Mouse (Mus musculus): Measurements from ENCODE around the gene Bin2. TPM values are rescaled to one million over a fixed set of nuclear protein-coding genes. Genes with fewer than 3 reads are reported as not detected.
"Not testable (repeated sequence)": the region's sequence is repeated elsewhere in the genome, so short reads cannot be mapped to it uniquely, and the experiment has no call there.

Gene Bin2
- total RNA-seq, 1 experiment from 2014 or later: 506 TPM

- ATAC-seq (ENCODE audit: extremely low read depth, insufficient number of reproducible peaks, low FRiP score, poor library complexity, severe bottlenecking): no peak
Observed at GRCm38 (mm10) chr15:100630126-100630525, 39.2 kb downstream of the Bin2 start.

- ATAC-seq (ENCODE audit: extremely low read depth, insufficient number of reproducible peaks, low FRiP score, poor library complexity, severe bottlenecking): no peak
Observed at GRCm38 (mm10) chr15:100628797-100629196, 40.6 kb downstream of the Bin2 start.

- ATAC-seq (ENCODE audit: extremely low read depth, insufficient number of reproducible peaks, low FRiP score, poor library complexity, severe bottlenecking): no peak
Observed at GRCm38 (mm10) chr15:100627774-100628370, 41.5 kb downstream of the Bin2 start.

GRCm38 (mm10) chr15:100627287-100627686 is 42.1 kb downstream of the Bin2 start:
- ATAC-seq (ENCODE audit: extremely low read depth, insufficient number of reproducible peaks, low FRiP score, poor library complexity, severe bottlenecking): no peak

- ATAC-seq (ENCODE audit: extremely low read depth, insufficient number of reproducible peaks, low FRiP score, poor library complexity, severe bottlenecking): no peak
Observed at GRCm38 (mm10) chr15:100624435-100624834, 44.9 kb downstream of the Bin2 start.

DNA sequence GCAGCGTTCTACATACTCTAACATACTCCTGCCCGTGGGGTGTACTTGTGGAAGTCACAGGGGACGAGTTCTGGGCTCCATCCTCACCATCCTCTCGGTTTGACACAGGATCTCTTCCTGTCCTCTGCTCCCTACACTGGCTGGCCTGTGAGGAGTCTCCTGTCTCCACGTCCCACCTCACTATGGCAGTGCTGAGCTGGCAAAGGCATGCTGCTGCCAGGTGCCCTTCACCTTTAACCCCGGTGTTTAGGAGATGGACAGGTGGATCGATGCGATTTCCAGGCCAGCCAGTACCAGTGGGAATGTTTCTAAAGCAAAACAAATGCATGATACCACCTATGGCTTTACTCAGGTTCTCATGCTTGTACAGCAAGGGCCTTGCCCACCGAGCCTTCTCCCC is 45.6 kb downstream of the Bin2 start:
- no peak for ATAC-seq (ENCODE audit: extremely low read depth, insufficient number of reproducible peaks, low FRiP score, poor library complexity, severe bottlenecking)

- no peak; the same call in 1 of the 2 replicates for ATAC-seq (ENCODE audit: extremely low read depth, insufficient number of reproducible peaks, low FRiP score, poor library complexity, severe bottlenecking)
Observed at GRCm38 (mm10) chr15:100622164-100622563, 47.2 kb downstream of the Bin2 start.

DNA sequence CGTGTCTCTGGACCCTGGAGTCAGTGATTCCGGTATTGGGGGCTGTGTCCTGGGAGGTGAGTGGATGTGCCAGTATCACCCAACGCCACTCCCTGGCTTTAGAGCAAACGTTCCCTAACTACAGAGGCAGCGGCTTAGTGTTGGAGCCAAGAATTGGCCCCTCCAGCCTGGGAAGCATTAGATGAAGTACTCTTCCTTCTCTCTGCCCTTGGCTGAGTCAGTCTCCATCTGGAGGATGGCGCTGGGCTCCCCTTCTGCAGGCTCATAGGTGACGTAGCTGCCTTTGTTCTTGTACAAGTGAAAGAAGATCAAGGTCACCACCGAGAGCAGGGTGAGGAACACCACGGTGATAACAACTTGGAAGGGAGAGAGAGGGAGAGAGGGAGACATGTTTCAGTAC is 47.7 kb downstream of the Bin2 start:
- not testable (repeated sequence) for ATAC-seq (ENCODE audit: extremely low read depth, insufficient number of reproducible peaks, low FRiP score, poor library complexity, severe bottlenecking)

DNA sequence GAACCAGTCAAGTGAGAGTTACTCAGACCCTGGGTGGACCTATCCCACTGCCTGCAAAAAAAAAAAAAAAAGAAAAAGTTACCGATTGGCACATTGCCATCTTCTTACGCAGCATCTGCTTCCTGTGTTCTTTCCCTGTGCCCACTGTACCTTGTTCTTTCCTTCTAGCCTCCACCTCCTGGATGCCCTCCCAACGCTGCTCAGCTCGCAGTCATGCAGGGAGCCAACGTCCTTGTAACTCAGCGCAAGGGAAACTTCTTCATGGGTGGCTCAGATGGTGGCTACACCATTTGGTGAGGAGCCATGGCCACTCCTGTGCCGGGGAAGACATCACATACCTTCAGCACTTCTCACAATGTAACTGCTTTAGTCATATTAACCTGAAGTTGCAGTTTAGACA is 50.2 kb downstream of the Bin2 start:
- ATAC-seq (ENCODE audit: extremely low read depth, insufficient number of reproducible peaks, low FRiP score, poor library complexity, severe bottlenecking): no peak

GRCm38 (mm10) chr15:100616221-100616620 is 53.1 kb downstream of the Bin2 start:
- ATAC-seq (ENCODE audit: extremely low read depth, insufficient number of reproducible peaks, low FRiP score, poor library complexity, severe bottlenecking): no peak

DNA sequence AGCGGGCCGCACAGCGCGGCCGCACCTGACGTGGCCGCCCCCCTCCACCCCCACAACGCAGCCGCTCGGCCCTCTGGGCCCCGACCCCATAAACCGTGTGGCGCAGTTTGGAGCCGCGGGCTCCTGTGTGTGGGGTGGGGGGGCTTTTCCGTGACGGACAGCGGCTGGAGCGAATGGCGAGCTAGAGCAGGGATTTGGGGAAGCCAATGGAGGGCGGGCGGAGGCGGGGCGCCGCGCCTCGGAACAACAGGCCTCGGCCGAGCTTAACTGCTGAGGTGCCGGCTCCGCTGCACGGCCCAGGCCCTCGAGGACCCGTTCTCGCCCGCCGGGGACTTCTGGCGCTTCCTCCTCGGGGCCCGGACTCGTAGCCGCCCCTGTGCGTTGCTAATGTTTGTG is 53.5 kb downstream of the Bin2 start:
- peak; percentile 47 for ATAC-seq (ENCODE audit: extremely low read depth, insufficient number of reproducible peaks, low FRiP score, poor library complexity, severe bottlenecking)

DNA sequence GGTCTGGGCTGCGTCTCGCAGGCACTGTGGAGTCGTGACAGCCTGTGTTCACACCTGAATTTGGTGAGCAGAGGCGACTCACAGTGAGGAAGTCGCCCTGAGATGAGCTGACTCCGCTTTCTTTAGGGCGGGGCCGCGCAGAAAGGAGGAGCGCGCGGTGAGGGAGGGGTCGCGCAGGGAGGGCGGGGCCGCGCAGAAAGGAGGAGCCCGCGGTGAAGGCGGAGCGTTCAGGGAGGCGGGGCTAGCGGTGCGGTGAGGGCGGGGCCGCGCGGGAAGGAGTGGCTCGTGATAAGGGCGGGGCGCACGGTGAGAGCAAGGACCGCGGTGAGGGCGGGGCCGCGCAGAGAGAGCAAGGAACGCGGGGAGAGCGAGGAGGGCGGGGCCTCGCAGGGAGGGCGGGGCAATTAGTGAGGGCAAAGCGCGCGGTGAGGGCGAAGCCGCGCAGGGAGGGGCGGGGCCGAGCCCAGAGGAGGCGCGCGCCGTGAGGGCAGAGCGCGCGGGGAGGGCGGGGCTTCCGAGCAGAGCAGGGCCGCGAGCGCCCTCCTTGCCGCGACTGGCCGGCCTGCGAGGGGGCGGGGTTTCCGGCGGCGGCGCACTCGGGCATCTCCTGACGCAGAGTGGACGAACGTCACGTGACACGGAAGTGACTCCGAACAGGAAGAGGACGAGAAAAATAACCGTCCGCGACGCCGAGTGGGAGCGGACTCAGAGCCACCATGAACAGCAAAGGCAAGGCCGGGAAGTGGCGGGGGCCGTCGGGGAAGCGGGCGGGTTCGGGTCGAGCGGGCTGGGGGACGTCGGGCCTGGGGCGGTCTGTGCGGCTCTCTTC is 54.1 kb downstream of the Bin2 start, which contains the start of gene Dazap2:
TSS of gene Dazap2 (plus strand) at position 354 of the 829 bp plus-strand sequence.
- peak; percentile 74 for ATAC-seq (ENCODE audit: extremely low read depth, insufficient number of reproducible peaks, low FRiP score, poor library complexity, severe bottlenecking)

GRCm38 (mm10) chr15:100614218-100614995 is 54.9 kb downstream of the Bin2 start:
- peak; percentile 1; the same call in 1 of the 2 replicates for ATAC-seq (ENCODE audit: extremely low read depth, insufficient number of reproducible peaks, low FRiP score, poor library complexity, severe bottlenecking)

- peak; percentile 30 for ATAC-seq (ENCODE audit: extremely low read depth, insufficient number of reproducible peaks, low FRiP score, poor library complexity, severe bottlenecking)
Observed at GRCm38 (mm10) chr15:100613584-100613983, 55.8 kb downstream of the Bin2 start.

GRCm38 (mm10) chr15:100612432-100612831 is 56.9 kb downstream of the Bin2 start:
- no peak for ATAC-seq (ENCODE audit: extremely low read depth, insufficient number of reproducible peaks, low FRiP score, poor library complexity, severe bottlenecking)

GRCm38 (mm10) chr15:100611951-100612350 is 57.4 kb downstream of the Bin2 start:
- no peak for ATAC-seq (ENCODE audit: extremely low read depth, insufficient number of reproducible peaks, low FRiP score, poor library complexity, severe bottlenecking)

- not testable (repeated sequence) for ATAC-seq (ENCODE audit: extremely low read depth, insufficient number of reproducible peaks, low FRiP score, poor library complexity, severe bottlenecking)
Observed at GRCm38 (mm10) chr15:100606677-100607076, 62.7 kb downstream of the Bin2 start.

DNA sequence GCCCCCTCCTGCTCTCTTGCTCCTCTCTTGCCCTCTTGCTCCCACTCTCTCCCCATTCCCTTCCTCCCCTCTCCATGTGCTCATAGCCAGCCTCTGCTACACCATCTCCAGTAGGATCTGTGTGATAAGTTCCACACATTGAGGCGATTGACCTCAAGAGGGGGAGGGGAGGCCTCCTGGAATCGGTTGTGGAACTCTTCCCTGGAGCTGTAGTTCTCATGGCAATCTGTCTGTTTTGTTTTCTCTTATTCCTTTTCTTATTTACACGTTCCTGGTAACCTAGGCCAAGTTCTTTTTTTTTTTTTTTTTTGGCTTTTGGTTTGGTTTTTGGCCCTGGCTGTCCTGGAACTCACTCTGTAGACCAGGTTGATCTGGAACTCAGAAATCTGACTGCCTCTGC is 67.7 kb downstream of the Bin2 start:
- no peak for ATAC-seq (ENCODE audit: extremely low read depth, insufficient number of reproducible peaks, low FRiP score, poor library complexity, severe bottlenecking)

DNA sequence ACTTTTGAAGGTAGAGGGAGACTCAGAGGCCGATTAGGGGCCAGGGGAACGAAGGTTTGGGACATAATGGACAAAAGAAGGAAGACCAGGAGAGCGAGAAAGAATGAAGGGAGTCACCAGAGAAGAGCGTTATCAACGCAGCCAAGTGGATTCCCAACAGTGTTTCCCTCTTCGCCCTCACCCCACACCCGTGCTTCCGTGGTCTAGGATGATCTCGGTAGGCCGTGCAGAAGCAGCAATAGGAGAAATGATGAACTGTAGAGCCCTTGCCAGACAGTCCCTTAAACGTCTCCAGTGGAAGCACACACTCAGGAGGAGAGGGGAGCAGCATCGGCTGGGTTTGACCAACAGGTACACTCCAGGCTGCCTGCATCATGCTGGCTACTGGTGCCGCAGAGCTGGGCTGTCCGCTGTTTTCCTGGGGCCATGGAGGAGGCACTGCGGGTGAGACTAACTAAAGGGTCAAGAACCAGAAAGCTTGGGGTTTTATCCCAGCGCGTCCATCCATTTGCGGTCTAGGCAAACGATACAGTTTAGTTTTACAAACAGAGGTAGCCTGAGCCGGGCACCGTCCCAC is 68.6 kb downstream of the Bin2 start:
- ATAC-seq (ENCODE audit: extremely low read depth, insufficient number of reproducible peaks, low FRiP score, poor library complexity, severe bottlenecking): no peak

Measured in neutrophil, adult 5-6 weeks (primary cell).